Mouse (Mus musculus): ENCODE results near the gene Tada1. TPM values are rescaled to one million over a fixed set of nuclear protein-coding genes. Genes with fewer than 3 reads are reported as not detected.

Gene Tada1
- total RNA-seq, 2 experiments from 2014 or later, result 30.6 to 53.8 TPM

Other genes starting within 250 kb of the Tada1 start
- not detected in 2 replicates for gene Gpa33, start 248.9 kb upstream of the Tada1 start, total RNA-seq (2014; fragmentation: Nextera tagmentation)
- not detected in 2 replicates for gene Gpa33, start 248.9 kb upstream of the Tada1 start, total RNA-seq (2017)
- gene Mael, start 140.3 kb upstream of the Tada1 start, total RNA-seq (2014; fragmentation: Nextera tagmentation), result not detected in 2 replicates
- not detected in 2 replicates for gene Mael, start 140.3 kb upstream of the Tada1 start, total RNA-seq (2017)
- not detected in 2 replicates for gene Ildr2, start 125.0 kb upstream of the Tada1 start, total RNA-seq (2014; fragmentation: Nextera tagmentation)
- not detected in 2 replicates for gene Ildr2, start 125.0 kb upstream of the Tada1 start, total RNA-seq (2017)
- 3.6 and 8.2 TPM in 2 replicates for gene Pogk, start 30.8 kb downstream of the Tada1 start, total RNA-seq (2014; fragmentation: Nextera tagmentation)
- 4.6 and 5.3 TPM in 2 replicates for gene Pogk, start 30.8 kb downstream of the Tada1 start, total RNA-seq (2017)
- gene Gm4846, start 118.5 kb downstream of the Tada1 start, total RNA-seq (2014; fragmentation: Nextera tagmentation), result not detected in 2 replicates
- gene Gm4846, start 118.5 kb downstream of the Tada1 start, total RNA-seq (2017), result not detected in 2 replicates